Comparison of ENCODE assay signal across 31 mouse cellular contexts in the genomic region with DNA sequence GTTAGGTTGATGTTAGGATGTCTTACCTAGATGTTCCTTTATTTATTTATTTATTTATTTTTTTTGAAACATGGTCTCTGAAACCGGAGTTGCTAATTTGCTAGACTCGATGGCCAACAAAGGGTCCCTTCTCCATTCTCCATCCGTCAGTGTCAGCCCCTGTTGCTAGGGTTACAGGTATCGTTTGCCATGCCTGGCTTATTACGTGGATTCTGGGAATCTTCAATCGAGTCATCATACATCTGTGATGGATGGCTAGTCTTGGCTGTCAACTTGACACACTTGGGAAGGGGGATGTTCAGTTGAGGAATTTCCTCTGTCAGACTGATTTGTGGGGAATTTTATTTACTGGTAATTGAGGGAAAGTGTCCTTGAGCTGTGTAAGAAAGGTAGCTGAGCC. TPM values are rescaled to one million over a fixed set of nuclear protein-coding genes. Genes with fewer than 3 reads are reported as not detected.
DNase-seq lines count a peak whose midpoint lies in the region; ATAC-seq lines count a peak whose summit lies in the region.
"Had no signal": no experiment of that assay in that cellular context is flagged by ENCODE, and none has a peak within 500 bp of the region (broad histone marks: within the 10 kb centered on the region; RNA-seq: fewer than 3 reads in every experiment).

No protein-coding gene starts in this region.

- no peak overlapping the region for H3K9ac ChIP-seq in heart, embryonic 14.5 days (ENCODE audit: low read length)
- H3K9ac ChIP-seq in hindbrain, embryonic 16.5 days (ENCODE audit: low read depth, low read length): no peak overlapping the region
- H3K9ac ChIP-seq: embryonic facial prominence, embryonic 12.5 days; forebrain, embryonic 13.5 days; hindbrain, embryonic 15.5 days; midbrain, embryonic 15.5 days; neural tube, embryonic 12.5 days had no signal

- peak; percentile 23 for DNase-seq in embryo, embryonic 10.5 days (ENCODE audit: low spot score)
- DNase-seq in embryo, embryonic 9.5 days (ENCODE audit: extremely low spot score): no peak
- DNase-seq in heart, embryonic 10.5 days (ENCODE audit: low spot score): no peak
- DNase-seq in hindbrain, embryonic 10.5 days (ENCODE audit: low spot score): no peak
- DNase-seq: cerebellum, adult 8-10 months; kidney, adult 9 months; kidney, postnatal 14 days; right cerebral cortex, postnatal 14 days; thymus, adult 2 months; thymus, postnatal 4 days had no signal

- peak overlapping the region; percentile 69 to 88; a peak in 3 of 4 replicates for H3K27ac ChIP-seq in heart, embryonic 14.5 days (replicated peaks in 1 of 2; ENCODE audit: control insufficient read depth in 1 of 2, insufficient read depth in 1 of 2, low read depth in 2 of 2, low read length in 2 of 2)
- H3K27ac ChIP-seq in heart, embryonic 10.5 days: no peak overlapping the region
- H3K27ac ChIP-seq in hindbrain, embryonic 16.5 days (ENCODE audit: low read depth, low read length): no peak overlapping the region
- no peak overlapping the region for H3K27ac ChIP-seq in hindbrain, embryonic 10.5 days
- H3K27ac ChIP-seq: embryonic facial prominence, embryonic 12.5 days; forebrain, embryonic 13.5 days; hindbrain, embryonic 15.5 days; midbrain, embryonic 15.5 days; neural tube, embryonic 12.5 days; stomach, postnatal 0 days had no signal

- H3K27me3 ChIP-seq in heart, embryonic 14.5 days (ENCODE audit: control insufficient read depth, insufficient read depth, low read length): no peaks in the 10 kb centered on the region
- H3K27me3 ChIP-seq in heart, embryonic 10.5 days (ENCODE audit: insufficient read depth, poor library complexity, severe bottlenecking): no peaks in the 10 kb centered on the region
- no peaks in the 10 kb centered on the region for H3K27me3 ChIP-seq in hindbrain, embryonic 16.5 days (replicated peaks; ENCODE audit: control insufficient read depth, insufficient read depth, low read length)
- no peaks in the 10 kb centered on the region for H3K27me3 ChIP-seq in hindbrain, embryonic 10.5 days (ENCODE audit: insufficient read depth, poor library complexity, severe bottlenecking)
- H3K27me3 ChIP-seq: embryonic facial prominence, embryonic 12.5 days; forebrain, embryonic 13.5 days; hindbrain, embryonic 15.5 days; midbrain, embryonic 15.5 days; neural tube, embryonic 12.5 days had no signal

- H3K4me3 ChIP-seq in heart, embryonic 14.5 days (ENCODE audit: control insufficient read depth in 1 of 2, insufficient read depth in 1 of 2, low read depth in 1 of 2, low read length in 2 of 2): no peak overlapping the region
- no peak overlapping the region for H3K4me3 ChIP-seq in heart, embryonic 10.5 days
- no peak overlapping the region for H3K4me3 ChIP-seq in hindbrain, embryonic 16.5 days (ENCODE audit: low read length)
- no peak overlapping the region for H3K4me3 ChIP-seq in hindbrain, embryonic 10.5 days
- H3K4me3 ChIP-seq: embryonic facial prominence, embryonic 12.5 days; erythroblast, embryonic 14.5 days; forebrain, embryonic 13.5 days; hindbrain, embryonic 15.5 days; midbrain, embryonic 15.5 days; neural tube, embryonic 12.5 days had no signal

- H3K36me3 ChIP-seq in heart, embryonic 14.5 days (ENCODE audit: control insufficient read depth, insufficient read depth, low read length): 0 out of 2 replicates have a peak, but pooled peaks cover 3% of the 10 kb centered on the region
- H3K36me3 ChIP-seq in heart, embryonic 10.5 days: no peaks in the 10 kb centered on the region
- no peaks in the 10 kb centered on the region for H3K36me3 ChIP-seq in hindbrain, embryonic 16.5 days (ENCODE audit: control insufficient read depth, insufficient read depth, low read length)
- no peaks in the 10 kb centered on the region for H3K36me3 ChIP-seq in hindbrain, embryonic 10.5 days
- H3K36me3 ChIP-seq: embryonic facial prominence, embryonic 12.5 days; hindbrain, embryonic 15.5 days; midbrain, embryonic 15.5 days; neural tube, embryonic 12.5 days had no signal

- no peak overlapping the region for H3K4me2 ChIP-seq in heart, embryonic 14.5 days (ENCODE audit: low read length)
- no peak overlapping the region for H3K4me2 ChIP-seq in hindbrain, embryonic 16.5 days (ENCODE audit: low read length)
- H3K4me2 ChIP-seq: embryonic facial prominence, embryonic 12.5 days; forebrain, embryonic 13.5 days; hindbrain, embryonic 15.5 days; midbrain, embryonic 15.5 days; neural tube, embryonic 12.5 days had no signal

- WGBS in heart, embryonic 14.5 days: 84% methylated on average over 6 of the region's 6 CpGs
- WGBS in heart, embryonic 10.5 days: 78% methylated on average over 6 of the region's 6 CpGs
- 46% methylated on average over 6 of the region's 6 CpGs for WGBS in hindbrain, embryonic 16.5 days
- 74% methylated on average over 6 of the region's 6 CpGs for WGBS in hindbrain, embryonic 10.5 days

- peaks cover 19 to 43% of the 10 kb centered on the region in 2 experiments for H3K4me1 ChIP-seq in heart, embryonic 14.5 days (ENCODE audit: control insufficient read depth in 2 of 2, insufficient read depth in 2 of 2, low read length in 2 of 2)
- H3K4me1 ChIP-seq in heart, embryonic 10.5 days: peaks cover 6% of the 10 kb centered on the region; the same call in 1 of the 2 replicates
- no peaks in the 10 kb centered on the region for H3K4me1 ChIP-seq in hindbrain, embryonic 16.5 days (ENCODE audit: control insufficient read depth, insufficient read depth, low read depth, low read length)
- no peaks in the 10 kb centered on the region for H3K4me1 ChIP-seq in hindbrain, embryonic 10.5 days (replicated peaks)
- H3K4me1 ChIP-seq: embryonic facial prominence, embryonic 12.5 days; forebrain, embryonic 13.5 days; hindbrain, embryonic 15.5 days; midbrain, embryonic 15.5 days; neural tube, embryonic 12.5 days had no signal

- no peak for ATAC-seq in heart, embryonic 14.5 days (ENCODE audit: insufficient number of reproducible peaks, insufficient read depth, low FRiP score, low read depth)
- 0 out of 2 replicates have a peak, but pooled peaks have one; percentile 37 for ATAC-seq in hindbrain, embryonic 16.5 days
- ATAC-seq in erythroid progenitor cell, adult 5-6 weeks (replicated peaks; ENCODE audit: low FRiP score, poor library complexity, severe bottlenecking): no peak
- ATAC-seq: activated CD4-positive, CD25-positive, alpha-beta regulatory T cell, adult 4 months; forebrain, embryonic 13.5 days; intestine, embryonic 16.5 days; midbrain, embryonic 15.5 days had no signal

- H3K9me3 ChIP-seq in heart, embryonic 14.5 days (ENCODE audit: control insufficient read depth, low read length): no peaks in the 10 kb centered on the region
- no peaks in the 10 kb centered on the region for H3K9me3 ChIP-seq in heart, embryonic 10.5 days
- no peaks in the 10 kb centered on the region for H3K9me3 ChIP-seq in hindbrain, embryonic 16.5 days (ENCODE audit: control insufficient read depth, low read length)
- no peaks in the 10 kb centered on the region for H3K9me3 ChIP-seq in hindbrain, embryonic 10.5 days
- H3K9me3 ChIP-seq: embryonic facial prominence, embryonic 12.5 days; forebrain, embryonic 13.5 days; hindbrain, embryonic 15.5 days; midbrain, embryonic 15.5 days; neural tube, embryonic 12.5 days had no signal

RNA-seq across cellular contexts. Expression of a gene that starts 25.3 kb away (rescaled TPM):
- not detected in 2 replicates for polyA plus RNA-seq in heart, embryonic 14.5 days (2014; fragmentation: Nextera tagmentation; extraction: Ambion mirVana)
- polyA plus RNA-seq in heart, embryonic 10.5 days (2016; fragmentation: Nextera tagmentation; extraction: Ambion mirVana): not detected in 2 replicates
- not detected in 2 replicates for polyA plus RNA-seq in hindbrain, embryonic 16.5 days (2015; fragmentation: Nextera tagmentation; extraction: Ambion mirVana)
- polyA plus RNA-seq in hindbrain, embryonic 10.5 days (2016; fragmentation: Nextera tagmentation; extraction: Ambion mirVana): not detected in 2 replicates
- total RNA-seq in erythroid progenitor cell, adult 5-6 weeks (2015; ENCODE audit: low replicate concordance): not detected in 2 replicates
- not detected in 2 replicates for total RNA-seq in erythroid progenitor cell, adult 5-6 weeks (2017; ENCODE audit: low replicate concordance)
- total RNA-seq: gastrocnemius, adult 18-20 months; layer of hippocampus, adult 8-10 months; layer of hippocampus, postnatal 36 days; left cerebral cortex, postnatal 10 days; megakaryocyte-erythroid progenitor cell, adult 5-6 weeks had no signal
- polyA plus RNA-seq: activated CD4-positive, CD25-positive, alpha-beta regulatory T cell, adult 4 months; embryonic facial prominence, embryonic 12.5 days; erythroblast, embryonic 14.5 days; forebrain, embryonic 13.5 days; gonadal fat pad, adult 2 months; hindbrain, embryonic 15.5 days; intestine, embryonic 16.5 days; liver, adult 2 months; liver, embryonic 16.5 days; lung, embryonic 16.5 days; midbrain, embryonic 15.5 days; neural tube, embryonic 12.5 days; thymus, adult 2 months had no signal

RNA-seq across cellular contexts. Expression of a gene that starts 26.0 kb away (rescaled TPM):
- polyA plus RNA-seq in heart, embryonic 14.5 days (2014; fragmentation: Nextera tagmentation; extraction: Ambion mirVana): 17.7 and 18.6 TPM in 2 replicates
- polyA plus RNA-seq in heart, embryonic 10.5 days (2016; fragmentation: Nextera tagmentation; extraction: Ambion mirVana): 3.9 and 6.6 TPM in 2 replicates
- polyA plus RNA-seq in hindbrain, embryonic 16.5 days (2015; fragmentation: Nextera tagmentation; extraction: Ambion mirVana): 9.6 and 10.7 TPM in 2 replicates
- polyA plus RNA-seq in hindbrain, embryonic 10.5 days (2016; fragmentation: Nextera tagmentation; extraction: Ambion mirVana): 1.9 and 2.6 TPM in 2 replicates
- not detected in 2 replicates for total RNA-seq in erythroid progenitor cell, adult 5-6 weeks (2015; ENCODE audit: low replicate concordance)
- 0.64 TPM in 1 of 2 replicates, not detected in the other for total RNA-seq in erythroid progenitor cell, adult 5-6 weeks (2017; ENCODE audit: low replicate concordance)
- total RNA-seq: megakaryocyte-erythroid progenitor cell, adult 5-6 weeks had no signal
- polyA plus RNA-seq: activated CD4-positive, CD25-positive, alpha-beta regulatory T cell, adult 4 months; erythroblast, embryonic 14.5 days had no signal

Comparison
In these comparisons a context has a peak if more than half of its experiments do, and no peak if none do; other contexts are left out.
1. H3K27ac ChIP-seq: peak in heart, embryonic 14.5 days (2 of 2); none in heart, embryonic 10.5 days (single experiment), hindbrain, embryonic 16.5 days (single experiment) and hindbrain, embryonic 10.5 days (single experiment).